Comparison of ENCODE assay signal across 11 mouse cellular contexts in the genomic region with DNA sequence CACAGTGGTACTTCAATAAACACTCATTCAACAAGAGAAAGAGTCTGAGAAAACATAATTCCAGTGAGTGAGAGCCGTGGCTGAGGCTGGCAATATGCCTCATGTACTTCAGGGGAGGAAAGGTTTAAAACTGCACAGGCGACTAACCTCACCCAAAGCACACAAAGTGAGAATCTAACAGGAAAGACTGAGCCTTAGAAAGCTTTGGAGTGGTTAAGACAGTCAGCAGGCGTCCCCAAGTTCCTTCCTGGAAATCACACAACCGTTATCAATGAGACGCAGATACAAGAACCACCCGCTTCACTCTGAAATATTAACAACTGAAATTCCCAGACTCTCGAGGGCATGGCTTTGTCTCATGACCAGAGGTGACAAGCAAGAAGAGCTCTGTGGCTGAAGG. TPM values are rescaled to one million over a fixed set of nuclear protein-coding genes. Genes with fewer than 3 reads are reported as not detected.
A peak's percentile ranks its signal among the peaks of the same experiment; 100 is the strongest.
DNase-seq lines count a peak whose midpoint lies in the region; ATAC-seq lines count a peak whose summit lies in the region.
"Had no signal": no experiment of that assay in that cellular context is flagged by ENCODE, and none has a peak within 500 bp of the region (broad histone marks: within the 10 kb centered on the region; RNA-seq: fewer than 3 reads in every experiment).

No protein-coding gene starts in this region.

- no peaks in the 10 kb centered on the region; the same call in 1 of the 2 replicates for H3K4me1 ChIP-seq in forebrain, embryonic 15.5 days
- H3K4me1 ChIP-seq in forebrain, embryonic 11.5 days (replicated peaks; ENCODE audit: control insufficient read depth, insufficient read depth, low read length) = no peaks in the 10 kb centered on the region
- H3K4me1 ChIP-seq in midbrain, embryonic 14.5 days (ENCODE audit: control insufficient read depth, insufficient read depth, low read length) = no peaks in the 10 kb centered on the region
- no peaks in the 10 kb centered on the region for H3K4me1 ChIP-seq in midbrain, embryonic 13.5 days (replicated peaks)
- H3K4me1 ChIP-seq: kidney, embryonic 15.5 days; neural tube, embryonic 12.5 days had no signal

- no peak overlapping the region for H3K9ac ChIP-seq in forebrain, embryonic 15.5 days (replicated peaks)
- H3K9ac ChIP-seq in forebrain, embryonic 11.5 days (ENCODE audit: low read length) = no peak overlapping the region
- 0 out of 2 replicates have a peak overlapping the region, but pooled peaks have one; percentile 12 for H3K9ac ChIP-seq in midbrain, embryonic 14.5 days (replicated peaks; ENCODE audit: low read length)
- H3K9ac ChIP-seq in midbrain, embryonic 13.5 days (replicated peaks) = no peak overlapping the region
- H3K9ac ChIP-seq: kidney, embryonic 15.5 days; limb, embryonic 13.5 days; neural tube, embryonic 12.5 days had no signal

- no peak overlapping the region for H3K4me3 ChIP-seq in forebrain, embryonic 15.5 days
- H3K4me3 ChIP-seq in forebrain, embryonic 11.5 days (ENCODE audit: low read depth, low read length) = no peak overlapping the region
- H3K4me3 ChIP-seq in midbrain, embryonic 14.5 days (replicated peaks; ENCODE audit: low read depth, low read length) = no peak overlapping the region
- no peak overlapping the region for H3K4me3 ChIP-seq in midbrain, embryonic 13.5 days (replicated peaks)
- H3K4me3 ChIP-seq: kidney, embryonic 15.5 days; limb, embryonic 13.5 days; neural tube, embryonic 12.5 days had no signal

- ATAC-seq in forebrain, embryonic 15.5 days (replicated peaks) = no peak
- ATAC-seq in forebrain, embryonic 11.5 days (replicated peaks; ENCODE audit: low FRiP score) = no peak
- ATAC-seq in midbrain, embryonic 14.5 days (ENCODE audit: low FRiP score, low TSS enrichment) = no peak
- no peak for ATAC-seq in midbrain, embryonic 13.5 days
- ATAC-seq in monocyte, adult 5-6 weeks (replicated peaks; ENCODE audit: insufficient number of reproducible peaks, low FRiP score, low TSS enrichment, poor library complexity, severe bottlenecking) = no peak

- 78% methylated on average over 7 of the region's 7 CpGs for WGBS in forebrain, embryonic 15.5 days
- WGBS in forebrain, embryonic 11.5 days = 83% methylated on average over 7 of the region's 7 CpGs
- WGBS in midbrain, embryonic 14.5 days = 78% methylated on average over 7 of the region's 7 CpGs
- 79% methylated on average over 7 of the region's 7 CpGs for WGBS in midbrain, embryonic 13.5 days

- H3K27me3 ChIP-seq in forebrain, embryonic 15.5 days = no peaks in the 10 kb centered on the region
- no peaks in the 10 kb centered on the region for H3K27me3 ChIP-seq in forebrain, embryonic 11.5 days (ENCODE audit: control insufficient read depth, insufficient read depth, low read length)
- H3K27me3 ChIP-seq in midbrain, embryonic 14.5 days (ENCODE audit: control insufficient read depth, insufficient read depth, low read length) = no peaks in the 10 kb centered on the region
- no peaks in the 10 kb centered on the region for H3K27me3 ChIP-seq in midbrain, embryonic 13.5 days
- H3K27me3 ChIP-seq: kidney, embryonic 15.5 days; limb, embryonic 13.5 days; neural tube, embryonic 12.5 days had no signal

- no peak overlapping the region for H3K4me2 ChIP-seq in forebrain, embryonic 15.5 days (replicated peaks)
- no peak overlapping the region for H3K4me2 ChIP-seq in forebrain, embryonic 11.5 days (ENCODE audit: low read depth, low read length, severe bottlenecking)
- H3K4me2 ChIP-seq in midbrain, embryonic 14.5 days (ENCODE audit: low read length) = no peak overlapping the region
- H3K4me2 ChIP-seq in midbrain, embryonic 13.5 days (replicated peaks) = no peak overlapping the region
- H3K4me2 ChIP-seq: kidney, embryonic 15.5 days; limb, embryonic 13.5 days; neural tube, embryonic 12.5 days had no signal

- no peaks in the 10 kb centered on the region for H3K36me3 ChIP-seq in forebrain, embryonic 15.5 days
- H3K36me3 ChIP-seq in forebrain, embryonic 11.5 days (ENCODE audit: control insufficient read depth, insufficient read depth, low read length) = no peaks in the 10 kb centered on the region
- H3K36me3 ChIP-seq in midbrain, embryonic 14.5 days (ENCODE audit: control insufficient read depth, insufficient read depth, low read length) = no peaks in the 10 kb centered on the region
- no peaks in the 10 kb centered on the region for H3K36me3 ChIP-seq in midbrain, embryonic 13.5 days
- H3K36me3 ChIP-seq: kidney, embryonic 15.5 days; neural tube, embryonic 12.5 days had no signal

- DNase-seq in forebrain, embryonic 11.5 days (ENCODE audit: low spot score) = no peak
- DNase-seq in midbrain, embryonic 14.5 days = no peak
- peak; percentile 71 for DNase-seq in liver
- DNase-seq in thymus, postnatal 14 days = peak; percentile 38
- DNase-seq in frontal cortex, postnatal 14 days (ENCODE audit: low spot score in 2 of 2) = no peak

- no peaks in the 10 kb centered on the region for H3K9me3 ChIP-seq in forebrain, embryonic 15.5 days
- no peaks in the 10 kb centered on the region for H3K9me3 ChIP-seq in forebrain, embryonic 11.5 days (ENCODE audit: control insufficient read depth, low read length)
- no peaks in the 10 kb centered on the region for H3K9me3 ChIP-seq in midbrain, embryonic 14.5 days (ENCODE audit: control insufficient read depth, low read length)
- no peaks in the 10 kb centered on the region for H3K9me3 ChIP-seq in midbrain, embryonic 13.5 days
- H3K9me3 ChIP-seq: kidney, embryonic 15.5 days; limb, embryonic 13.5 days; neural tube, embryonic 12.5 days had no signal

- H3K27ac ChIP-seq in forebrain, embryonic 15.5 days (replicated peaks) = 0 out of 2 replicates have a peak overlapping the region, but pooled peaks have one; percentile 43
- no peak overlapping the region for H3K27ac ChIP-seq in forebrain, embryonic 11.5 days (ENCODE audit: low read depth, low read length)
- no peak overlapping the region for H3K27ac ChIP-seq in midbrain, embryonic 14.5 days (replicated peaks; ENCODE audit: low read depth, low read length)
- no peak overlapping the region for H3K27ac ChIP-seq in midbrain, embryonic 13.5 days
- H3K27ac ChIP-seq: kidney, embryonic 15.5 days; limb, embryonic 13.5 days; neural tube, embryonic 12.5 days had no signal

RNA-seq across cellular contexts. Expression of a gene that starts 48.5 kb away (rescaled TPM):
- 126 and 128 TPM in 2 replicates for polyA plus RNA-seq in forebrain, embryonic 15.5 days (2015; fragmentation: Nextera tagmentation; extraction: Ambion mirVana)
- polyA plus RNA-seq in forebrain, embryonic 11.5 days (2014; fragmentation: Nextera tagmentation; extraction: Ambion mirVana) = 115 and 131 TPM in 2 replicates
- 130 and 137 TPM in 2 replicates for polyA plus RNA-seq in midbrain, embryonic 14.5 days (2014; fragmentation: Nextera tagmentation; extraction: Ambion mirVana)
- polyA plus RNA-seq in midbrain, embryonic 13.5 days (2015; fragmentation: Nextera tagmentation; extraction: Ambion mirVana) = 127 and 131 TPM in 2 replicates
- 44.4 to 92.7 TPM (median 89.0 TPM) in 3 replicates for total RNA-seq in monocyte, adult 5-6 weeks (2017)

RNA-seq across cellular contexts. Expression of a gene that starts 48.5 kb away (rescaled TPM):
- polyA plus RNA-seq in forebrain, embryonic 15.5 days (2015; fragmentation: Nextera tagmentation; extraction: Ambion mirVana) = 53.0 and 56.6 TPM in 2 replicates
- 58.1 and 59.0 TPM in 2 replicates for polyA plus RNA-seq in forebrain, embryonic 11.5 days (2014; fragmentation: Nextera tagmentation; extraction: Ambion mirVana)
- 59.4 and 73.9 TPM in 2 replicates for polyA plus RNA-seq in midbrain, embryonic 14.5 days (2014; fragmentation: Nextera tagmentation; extraction: Ambion mirVana)
- polyA plus RNA-seq in midbrain, embryonic 13.5 days (2015; fragmentation: Nextera tagmentation; extraction: Ambion mirVana) = 52.8 and 54.4 TPM in 2 replicates
- 54.1 to 70.6 TPM (median 66.7 TPM) in 3 replicates for total RNA-seq in monocyte, adult 5-6 weeks (2017)

Comparison
In these comparisons a context has a peak if more than half of its experiments do, and no peak if none do; other contexts are left out.
1. DNase-seq: peak in liver (single experiment) and thymus, postnatal 14 days (single experiment); none in forebrain, embryonic 11.5 days (single experiment), midbrain, embryonic 14.5 days (single experiment) and frontal cortex, postnatal 14 days (0 of 2).